Mouse (Mus musculus) neural tube, embryonic 15.5 days (tissue): ENCODE data around the gene Camkmt. TPM values are rescaled to one million over a fixed set of nuclear protein-coding genes. Genes with fewer than 3 reads are reported as not detected.

Source experiments
- ATAC-seq: fragments of 200-750 bp; cut with Nextera tagmentation; 2 replicates; pipeline ENCODE4 v1.8.0; 2017; ENCODE audit warnings: mild to moderate bottlenecking, moderate TSS enrichment, moderate library complexity; ENCODE audit not compliant: low FRiP score
- H3K27ac ChIP-seq: fragments of 300-500 bp; sonication (generic); replicated peaks from 2 replicates; pipeline ENCODE4 v1.5.1; 2015; ENCODE audit warnings: mild to moderate bottlenecking, inconsistent platforms
- H3K27me3 ChIP-seq: fragments of 300-500 bp; sonication (generic); replicated peaks from 2 replicates; pipeline ENCODE4 v1.6.1; 2015; ENCODE audit warnings: inconsistent platforms
- H3K36me3 ChIP-seq: fragments of 300-500 bp; sonication (generic); 2 replicates; pipeline ENCODE4 v1.6.1; 2015; ENCODE audit warnings: inconsistent platforms
- H3K4me1 ChIP-seq: fragments of 300-500 bp; sonication (generic); 2 replicates; pipeline ENCODE4 v1.6.1; 2015; ENCODE audit warnings: inconsistent platforms
- H3K4me2 ChIP-seq: fragments of 300-500 bp; sonication (generic); 2 replicates; pipeline ENCODE4 v1.6.1; 2015; ENCODE audit warnings: inconsistent platforms, mild to moderate bottlenecking, moderate library complexity
- H3K4me3 ChIP-seq: fragments of 300-500 bp; sonication (generic); replicated peaks from 2 replicates; pipeline ENCODE4 v1.5.1; 2015; ENCODE audit warnings: mild to moderate bottlenecking, inconsistent platforms
- H3K9ac ChIP-seq: fragments of 300-500 bp; sonication (generic); replicated peaks from 2 replicates; pipeline ENCODE4 v1.6.1; 2015; ENCODE audit warnings: mild to moderate bottlenecking, inconsistent platforms
- H3K9me3 ChIP-seq: fragments of 300-500 bp; sonication (generic); replicated peaks from 2 replicates; pipeline ENCODE4 v1.6.1; 2016; ENCODE audit warnings: inconsistent platforms
- WGBS: fragments of 180-500 bp; shearing (Covaris S2); methylation state at CpG from one replicate; pipeline ENCODE4 v1.1.7; 2015; ENCODE audit warnings: mixed read lengths; 5-methylcytosine and 5-hydroxymethylcytosine counted together
- polyA plus RNA-seq: library from polyadenylated mRNA; unstranded; fragments of >200 nt; fragmentation: Nextera tagmentation; extraction: Ambion mirVana; gene quantifications from 2 replicates; pipeline ENCODE4 v1.2.1, GENCODE M21; 2015

Camkmt gene
- polyA plus RNA-seq, 1 experiment from 2014 or later: 22.4 TPM

DNA sequence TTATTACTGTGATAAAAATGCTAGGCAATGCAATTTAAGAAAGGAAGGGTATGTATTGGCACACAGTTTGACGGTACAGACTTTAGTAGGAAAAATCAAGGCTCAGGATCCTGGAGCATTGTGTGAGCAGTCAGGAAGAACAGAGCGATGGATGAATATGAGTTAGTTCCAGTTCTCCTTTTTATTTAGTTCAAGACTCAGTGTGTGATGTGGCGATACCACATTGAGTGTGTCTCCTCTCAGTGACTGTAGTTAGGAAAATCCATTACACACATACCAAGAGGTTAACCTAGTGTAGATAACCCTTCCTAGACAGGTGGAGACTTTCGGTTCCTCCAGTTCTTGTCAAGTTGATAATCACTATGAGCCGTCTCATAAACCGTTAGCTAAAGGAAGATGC, 1.4 kb downstream of the Camkmt start:
- Histone ChIP-seq H3K4me3 (peak overlapping the region; percentile 98), H3K27ac (no peak overlapping the region), H3K4me1 (peaks cover 31% of the 10 kb centered on the region), H3K9ac (no peak overlapping the region), H3K27me3 (no peaks in the 10 kb centered on the region), H3K4me2 (peak overlapping the region; percentile 76), H3K36me3 (no peaks in the 10 kb centered on the region), H3K9me3 (no peaks in the 10 kb centered on the region)
- ATAC-seq: no peak
- 97% methylated on average over 6 of the region's 6 CpGs for WGBS

DNA sequence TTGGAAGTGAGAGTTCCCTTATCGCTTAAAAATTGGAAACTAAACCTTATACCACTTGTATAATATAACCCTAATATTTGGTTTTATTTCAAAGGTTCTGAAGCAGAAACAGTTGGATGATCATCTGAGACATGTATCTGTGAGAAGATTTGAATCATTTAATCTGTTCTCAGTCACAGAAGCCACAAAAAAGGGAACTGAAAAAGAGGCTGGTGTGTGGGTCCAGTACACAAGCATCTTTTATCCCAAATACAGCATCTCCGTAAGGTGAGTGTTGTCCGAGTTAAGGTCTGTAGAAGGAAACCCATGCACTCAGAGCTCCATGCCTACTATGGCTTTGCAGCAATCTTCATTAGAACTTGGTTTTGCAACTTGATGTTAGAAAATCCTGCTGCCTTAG, 6.0 kb downstream of the Camkmt start:
- WGBS: 95% methylated on average over 3 of the region's 3 CpGs
- Histone ChIP-seq H3K27ac (no peak overlapping the region), H3K9me3 (no peaks in the 10 kb centered on the region), H3K27me3 (no peaks in the 10 kb centered on the region), H3K36me3 (peaks cover 34% of the 10 kb centered on the region), H3K4me1 (peaks cover 6% of the 10 kb centered on the region; the same call in 1 of the 2 replicates), H3K9ac (no peak overlapping the region), H3K4me3 (no peak overlapping the region), H3K4me2 (no peak overlapping the region)
- no peak for ATAC-seq

DNA sequence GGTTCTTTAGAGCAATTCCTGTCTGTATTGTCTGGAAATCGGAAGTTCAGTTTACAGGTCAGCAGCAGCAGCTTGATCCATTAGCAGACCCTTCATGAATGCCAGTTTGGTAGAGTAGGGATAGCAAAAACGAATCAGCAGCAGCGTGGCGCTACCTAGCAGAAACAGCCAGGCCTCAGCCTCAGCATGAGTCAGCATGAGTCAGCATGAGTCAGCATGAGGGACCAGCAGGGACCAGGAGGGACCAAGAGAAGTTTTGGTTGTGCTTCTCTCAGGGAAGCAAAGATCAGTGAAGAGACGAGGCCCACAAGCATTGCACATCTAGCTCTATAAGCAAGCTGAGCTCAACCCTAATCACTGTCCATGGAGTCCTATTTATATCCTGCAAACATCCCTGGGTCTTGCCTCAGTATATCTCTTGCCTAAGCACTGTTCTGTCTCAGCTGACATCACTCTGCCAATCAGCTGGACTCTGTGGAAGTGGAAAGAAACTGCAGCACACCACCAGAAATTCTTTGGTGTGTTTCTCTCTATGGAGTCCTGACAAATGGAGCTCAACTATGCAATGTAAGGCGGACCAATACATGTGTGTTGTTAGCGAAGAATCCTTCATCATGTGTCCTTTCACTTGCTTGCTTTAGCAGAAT, 8.4 kb downstream of the Camkmt start:
- no peak overlapping the region for H3K27ac ChIP-seq
- H3K4me2 ChIP-seq: no peak overlapping the region
- no peak for ATAC-seq
- H3K9ac ChIP-seq: no peak overlapping the region
- peaks cover 34% of the 10 kb centered on the region for H3K36me3 ChIP-seq
- WGBS: 94% methylated on average over 7 of the region's 7 CpGs
- H3K9me3 ChIP-seq: no peaks in the 10 kb centered on the region
- no peak overlapping the region for H3K4me3 ChIP-seq
- H3K4me1 ChIP-seq: no peaks in the 10 kb centered on the region
- no peaks in the 10 kb centered on the region for H3K27me3 ChIP-seq

DNA sequence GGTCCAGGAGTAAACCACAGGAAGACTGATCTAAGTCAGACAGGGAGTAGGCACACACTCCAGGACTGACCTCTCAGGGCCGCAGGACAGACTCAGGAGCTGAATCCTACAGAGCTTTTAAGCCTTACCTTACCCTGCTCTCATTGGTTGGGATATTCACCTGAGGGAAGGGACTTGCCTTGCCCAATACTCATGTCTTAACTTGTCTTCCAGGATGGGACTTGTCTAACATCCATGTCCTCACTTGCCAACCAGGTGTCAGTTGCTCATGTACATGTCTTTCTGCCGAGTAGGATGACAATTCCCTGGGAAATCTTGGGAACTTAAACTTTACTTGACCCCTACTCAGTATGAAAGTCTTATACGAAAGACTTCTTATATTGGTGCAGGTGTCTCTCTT, 9.9 kb downstream of the Camkmt start:
- Histone ChIP-seq H3K36me3 (peaks cover 34% of the 10 kb centered on the region), H3K4me1 (no peaks in the 10 kb centered on the region), H3K27ac (no peak overlapping the region), H3K4me3 (no peak overlapping the region), H3K27me3 (no peaks in the 10 kb centered on the region), H3K9ac (no peak overlapping the region), H3K4me2 (no peak overlapping the region), H3K9me3 (no peaks in the 10 kb centered on the region)
- WGBS: 76% methylated on average over 3 of the region's 3 CpGs
- ATAC-seq: no peak

DNA sequence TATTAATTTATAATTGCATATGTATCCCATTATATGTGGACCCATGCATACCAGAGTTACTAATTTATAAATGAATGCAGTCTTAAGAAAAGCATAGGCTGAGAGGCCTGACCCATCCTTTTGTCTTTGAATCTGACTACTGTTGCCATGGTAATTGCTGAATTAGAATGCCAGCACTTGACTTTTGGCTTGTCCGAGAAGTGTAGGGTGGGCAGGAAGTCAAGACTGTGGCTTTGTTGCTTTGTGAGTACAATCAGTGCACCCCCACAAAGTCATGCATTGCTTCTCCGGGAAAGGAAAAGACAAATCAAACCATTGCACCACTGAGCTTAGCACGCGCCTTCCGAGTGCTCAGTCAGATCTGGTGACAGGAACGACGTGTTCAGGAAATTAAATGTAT, 11.4 kb downstream of the Camkmt start:
- Histone ChIP-seq H3K9ac (no peak overlapping the region), H3K36me3 (peaks cover 34% of the 10 kb centered on the region), H3K27ac (no peak overlapping the region), H3K9me3 (no peaks in the 10 kb centered on the region), H3K4me2 (no peak overlapping the region), H3K4me3 (no peak overlapping the region), H3K4me1 (no peaks in the 10 kb centered on the region), H3K27me3 (no peaks in the 10 kb centered on the region)
- no peak for ATAC-seq
- WGBS: 29% methylated on average over 7 of the region's 7 CpGs

DNA sequence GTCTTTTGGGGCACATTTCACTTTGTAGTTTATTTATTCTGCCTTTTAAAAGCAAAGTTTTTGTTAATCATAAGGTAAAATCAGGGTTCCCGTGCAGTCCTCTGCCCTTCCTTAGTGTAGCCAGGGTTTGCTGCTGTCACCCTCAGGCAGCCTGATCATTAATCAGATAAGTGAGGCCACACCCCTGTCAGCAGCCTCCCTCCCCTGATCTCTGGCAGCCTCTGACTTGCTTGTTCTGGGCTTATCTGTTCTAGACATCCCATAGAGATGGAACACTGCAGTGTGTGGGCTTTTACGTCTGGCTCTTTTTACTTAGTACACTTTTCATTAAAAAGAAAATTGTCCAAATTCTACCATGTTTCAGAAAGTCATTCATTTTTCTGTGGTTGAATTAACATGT, 13.0 kb downstream of the Camkmt start:
- no peak for ATAC-seq
- 57% methylated on average over 2 of the region's 2 CpGs for WGBS
- H3K4me3 ChIP-seq: no peak overlapping the region
- peaks cover 21% of the 10 kb centered on the region for H3K36me3 ChIP-seq
- H3K9me3 ChIP-seq: no peaks in the 10 kb centered on the region
- no peaks in the 10 kb centered on the region for H3K27me3 ChIP-seq
- no peaks in the 10 kb centered on the region for H3K4me1 ChIP-seq
- H3K9ac ChIP-seq: no peak overlapping the region
- no peak overlapping the region for H3K4me2 ChIP-seq
- H3K27ac ChIP-seq: no peak overlapping the region

DNA sequence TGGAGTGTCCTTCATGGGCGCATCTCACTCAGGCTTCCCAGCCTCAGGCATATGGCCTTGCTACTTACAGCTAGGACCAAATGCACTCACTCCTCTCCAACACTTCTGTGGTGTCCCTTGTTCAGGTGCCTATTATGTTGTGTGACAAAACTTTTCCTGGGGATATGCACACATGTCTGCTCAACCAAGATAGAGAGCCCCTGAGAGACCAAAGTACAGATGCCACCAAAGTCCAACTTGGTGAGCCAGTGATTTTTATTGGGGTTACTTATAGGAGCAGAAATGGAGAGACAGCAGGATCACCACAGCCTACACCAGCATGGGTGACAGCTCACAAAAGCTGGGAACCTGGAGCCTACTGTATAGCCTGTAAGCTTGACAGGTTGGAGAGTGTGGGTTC, 20.3 kb downstream of the Camkmt start:
- no peaks in the 10 kb centered on the region for H3K36me3 ChIP-seq
- H3K4me2 ChIP-seq: no peak overlapping the region
- no peak for ATAC-seq
- H3K9ac ChIP-seq: no peak overlapping the region
- WGBS: 100% methylated on average over 1 of the region's 1 CpGs
- H3K27ac ChIP-seq: no peak overlapping the region
- H3K9me3 ChIP-seq: no peaks in the 10 kb centered on the region
- H3K4me1 ChIP-seq: no peaks in the 10 kb centered on the region
- H3K27me3 ChIP-seq: no peaks in the 10 kb centered on the region
- H3K4me3 ChIP-seq: no peak overlapping the region

DNA sequence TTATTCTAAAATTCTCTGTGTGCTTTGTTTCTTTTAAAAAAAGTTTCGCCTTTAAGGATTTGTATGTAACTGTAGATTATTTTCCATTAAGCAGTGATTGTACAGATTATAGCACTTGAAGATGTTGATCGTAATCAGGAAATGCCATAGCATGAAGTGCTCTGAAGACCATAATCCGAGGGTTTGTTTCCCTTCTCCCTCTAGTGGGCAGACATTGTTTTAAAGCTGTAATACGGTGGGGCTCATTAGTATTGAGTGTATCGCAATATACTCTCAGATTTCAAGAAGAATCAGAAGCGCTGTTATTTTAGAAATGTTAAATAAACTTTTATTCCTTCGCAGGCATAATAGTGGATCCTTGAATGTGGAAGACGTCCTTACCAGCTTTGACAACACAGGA, 23.1 kb downstream of the Camkmt start:
- no peak overlapping the region for H3K9ac ChIP-seq
- 87% methylated on average over 8 of the region's 8 CpGs for WGBS
- H3K4me1 ChIP-seq: no peaks in the 10 kb centered on the region
- no peak overlapping the region for H3K4me2 ChIP-seq
- H3K27ac ChIP-seq: no peak overlapping the region
- no peak overlapping the region for H3K4me3 ChIP-seq
- ATAC-seq: no peak
- H3K36me3 ChIP-seq: no peaks in the 10 kb centered on the region
- no peaks in the 10 kb centered on the region for H3K27me3 ChIP-seq
- H3K9me3 ChIP-seq: no peaks in the 10 kb centered on the region

DNA sequence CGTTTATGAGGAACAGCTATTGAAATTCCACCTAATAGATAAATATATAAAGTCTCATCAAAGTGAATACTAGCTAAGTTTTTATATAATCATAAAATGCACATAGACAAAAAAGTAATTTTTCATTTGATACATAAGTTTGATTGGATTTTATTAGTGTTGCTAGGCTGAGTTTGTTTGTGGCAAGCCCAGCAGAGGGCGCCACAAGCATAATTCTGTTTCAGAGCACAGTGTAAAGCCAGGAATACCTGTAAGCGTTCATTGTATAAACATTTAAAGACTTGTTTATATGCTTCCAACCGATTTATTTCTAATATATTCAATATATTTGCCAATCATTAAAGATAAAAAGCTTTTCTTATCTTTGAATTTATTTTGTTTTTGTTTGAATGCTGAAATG, 26.3 kb downstream of the Camkmt start:
- H3K27me3 ChIP-seq: no peaks in the 10 kb centered on the region
- H3K4me1 ChIP-seq: no peaks in the 10 kb centered on the region
- no peak overlapping the region for H3K4me2 ChIP-seq
- H3K9me3 ChIP-seq: no peaks in the 10 kb centered on the region
- H3K36me3 ChIP-seq: no peaks in the 10 kb centered on the region
- no peak overlapping the region for H3K9ac ChIP-seq
- H3K27ac ChIP-seq: no peak overlapping the region
- ATAC-seq: no peak
- WGBS: 32% methylated on average over 4 of the region's 4 CpGs
- no peak overlapping the region for H3K4me3 ChIP-seq

DNA sequence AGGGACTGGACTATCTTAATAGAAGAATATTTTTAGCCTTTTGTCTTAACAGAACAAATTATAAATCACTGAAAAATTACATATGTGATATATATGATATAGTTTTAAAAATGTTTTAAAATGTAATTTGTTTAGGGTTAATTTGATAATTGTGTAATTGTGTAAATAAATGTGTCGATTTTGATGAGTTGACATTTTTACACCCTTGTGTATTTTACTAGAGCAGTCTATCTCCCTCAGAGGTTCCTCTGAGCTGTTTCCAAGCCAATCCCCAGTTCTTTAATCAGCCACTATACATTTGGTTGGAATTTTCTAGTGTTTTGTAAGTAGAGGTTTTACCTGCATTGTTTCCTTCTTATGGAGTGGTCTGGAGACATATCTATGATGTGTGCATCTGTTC, 48.0 kb downstream of the Camkmt start:
- WGBS: 95% methylated on average over 1 of the region's 1 CpGs
- no peaks in the 10 kb centered on the region for H3K27me3 ChIP-seq
- no peaks in the 10 kb centered on the region for H3K36me3 ChIP-seq
- H3K9me3 ChIP-seq: no peaks in the 10 kb centered on the region
- no peak overlapping the region for H3K9ac ChIP-seq
- no peak for ATAC-seq
- H3K4me1 ChIP-seq: no peaks in the 10 kb centered on the region
- H3K4me2 ChIP-seq: no peak overlapping the region
- H3K27ac ChIP-seq: no peak overlapping the region
- no peak overlapping the region for H3K4me3 ChIP-seq

DNA sequence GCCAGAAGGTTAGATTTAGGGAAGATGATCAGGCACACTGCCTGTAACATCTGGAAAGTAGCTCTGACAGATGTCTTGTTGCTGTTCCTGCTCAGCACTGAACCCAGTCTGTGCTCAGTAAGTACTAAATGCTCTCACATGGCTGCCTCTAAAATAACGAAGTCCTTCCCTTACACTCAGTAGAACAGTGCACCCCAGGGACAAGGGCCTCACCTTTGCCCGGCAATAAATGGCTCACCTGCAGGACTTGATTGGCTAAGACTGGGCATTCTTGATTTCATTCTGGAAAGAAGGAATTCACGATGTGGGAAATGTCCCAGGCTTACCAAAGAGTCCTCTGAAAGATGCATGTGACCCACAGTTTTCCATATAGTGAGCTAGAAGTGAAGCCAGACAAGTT, 51.3 kb downstream of the Camkmt start:
- 78% methylated on average over 3 of the region's 3 CpGs for WGBS
- H3K27me3 ChIP-seq: no peaks in the 10 kb centered on the region
- no peak overlapping the region for H3K4me3 ChIP-seq
- no peak for ATAC-seq
- H3K9me3 ChIP-seq: no peaks in the 10 kb centered on the region
- H3K4me1 ChIP-seq: no peaks in the 10 kb centered on the region
- H3K4me2 ChIP-seq: no peak overlapping the region
- no peaks in the 10 kb centered on the region for H3K36me3 ChIP-seq
- H3K27ac ChIP-seq: no peak overlapping the region
- no peak overlapping the region for H3K9ac ChIP-seq

DNA sequence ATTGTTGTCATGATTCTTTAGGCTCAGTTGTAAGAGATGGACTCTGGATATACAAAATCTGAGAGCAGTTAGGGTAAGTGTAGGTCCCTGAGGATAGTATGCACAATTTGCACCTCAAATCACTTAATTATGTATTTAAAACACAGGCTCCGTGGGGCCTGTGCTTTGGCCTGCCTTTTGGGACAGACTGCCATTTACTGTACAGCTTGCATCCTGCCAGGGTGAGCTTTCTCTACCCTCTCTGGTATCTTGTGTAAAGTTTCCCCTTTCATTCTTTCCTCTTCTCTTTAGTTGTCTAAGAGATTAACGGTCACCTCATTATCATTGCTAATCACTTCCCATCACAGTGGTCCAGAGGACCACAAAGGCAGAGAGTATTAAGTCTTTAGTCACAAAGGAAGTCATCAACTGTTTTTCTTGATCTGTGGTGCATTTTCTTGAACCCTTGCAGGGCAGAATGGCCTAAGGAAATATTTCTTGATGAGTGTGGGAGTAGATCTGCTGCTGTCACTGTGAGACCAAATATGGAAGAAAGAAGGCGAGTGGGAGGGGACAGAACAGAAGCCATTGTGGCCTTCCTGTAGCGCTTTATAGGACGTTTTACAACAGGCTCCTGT, 52.3 kb downstream of the Camkmt start:
- Histone ChIP-seq H3K36me3 (no peaks in the 10 kb centered on the region), H3K4me3 (no peak overlapping the region), H3K4me1 (no peaks in the 10 kb centered on the region), H3K27ac (no peak overlapping the region), H3K9me3 (no peaks in the 10 kb centered on the region), H3K9ac (no peak overlapping the region), H3K27me3 (no peaks in the 10 kb centered on the region), H3K4me2 (no peak overlapping the region)
- ATAC-seq: peak; percentile 45; the same call in 1 of the 2 replicates
- WGBS: 16% methylated on average over 5 of the region's 5 CpGs
